Mouse (Mus musculus): ENCODE measurements around the gene Fads6.

DNA sequence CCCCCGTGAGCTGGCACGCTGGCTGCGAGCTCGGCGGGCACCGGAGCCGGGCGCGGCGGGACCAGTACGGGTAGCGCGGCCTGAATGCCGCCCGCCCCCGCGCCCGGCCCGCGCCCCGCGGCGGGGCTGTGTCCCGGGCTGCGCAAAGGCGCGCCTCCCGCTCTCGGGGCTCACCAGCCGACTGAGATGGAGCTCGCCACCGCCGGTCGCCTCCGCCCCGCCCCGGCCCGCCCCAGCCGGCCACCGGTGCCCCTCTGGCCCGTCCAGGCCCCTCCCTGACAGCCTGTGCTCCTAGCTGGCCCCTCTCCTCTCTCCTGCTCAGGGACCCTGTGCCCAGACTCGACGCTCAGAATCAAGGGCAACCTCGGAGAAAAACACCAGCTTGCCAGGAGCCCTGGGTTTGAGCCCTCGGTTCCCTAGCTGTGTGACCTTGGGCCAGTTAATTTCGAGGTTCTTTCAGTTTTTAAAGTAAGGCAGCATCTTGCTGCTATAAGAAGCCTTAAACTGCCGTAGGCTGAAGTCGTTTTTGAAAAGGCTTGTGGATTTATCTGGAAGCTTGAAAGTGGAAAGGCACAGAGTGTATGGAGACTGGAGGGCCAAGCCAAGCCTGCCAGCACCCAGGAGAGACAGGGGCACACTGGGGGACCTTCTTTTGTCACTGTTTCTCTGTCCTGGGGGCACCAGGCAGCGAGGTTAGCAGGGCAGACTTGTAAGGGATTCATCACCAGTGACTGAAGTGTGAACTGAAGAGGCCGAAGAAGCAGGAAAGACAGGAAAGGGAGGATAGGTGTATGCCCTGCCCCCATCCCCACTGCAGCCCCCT is 30.2 kb downstream of the Fads6 start, which contains the start of gene Grin2c:
- TF ChIP-seq CTCF (IDR thresholded peaks at IDR 0.05; ENCODE audit: insufficient read depth, low read depth, low read length): no peak
- no peak for TF ChIP-seq POLR2A (IDR thresholded peaks at IDR 0.05; ENCODE audit: insufficient read depth, low read depth, low read length)

Measured in olfactory bulb, adult 2 months (tissue).